Mouse (Mus musculus) layer of hippocampus, adult 9-11 months (tissue): ENCODE measurements at regions not wholly inside any gene's neighbourhood (a gene's known extent, or its start where the extent isn't known, plus 50 kb on each side); places are given as distances from the start of the nearest gene placed in this dataset.
"Not testable (repeated sequence)": the region's sequence is repeated elsewhere in the genome, so short reads cannot be mapped to it uniquely, and the experiment has no call there.

ENCODE experiments used
- DNase-seq: peaks from one replicate; pipeline ENCODE4 v3.0.0; 2022

- no peak for DNase-seq
Observed at GRCm38 (mm10) chr13:103613333-103613725, 161.1 kb downstream of the Srek1 start.

GRCm38 (mm10) chr13:103612720-103613332, 161.6 kb downstream of the Srek1 start:
- no peak for DNase-seq

GRCm38 (mm10) chr13:103602302-103602701, 172.1 kb downstream of the Srek1 start:
- DNase-seq, result no peak

GRCm38 (mm10) chr13:103592371-103592770, 182.0 kb downstream of the Srek1 start:
- no peak for DNase-seq

GRCm38 (mm10) chr13:103591874-103592273, 182.5 kb downstream of the Srek1 start:
- no peak for DNase-seq

- not testable (repeated sequence) for DNase-seq
Observed at GRCm38 (mm10) chr13:103591381-103591780, 183.0 kb downstream of the Srek1 start.

- DNase-seq, result no peak
Observed at GRCm38 (mm10) chr13:103589646-103590045, 184.8 kb downstream of the Srek1 start.

GRCm38 (mm10) chr13:103576856-103577255, 197.6 kb downstream of the Srek1 start:
- no peak for DNase-seq

GRCm38 (mm10) chr13:103564715-103565114, 209.7 kb downstream of the Srek1 start:
- no peak for DNase-seq

- DNase-seq, result no peak
Observed at GRCm38 (mm10) chr13:103561795-103562705, 212.4 kb downstream of the Srek1 start.

GRCm38 (mm10) chr13:103558915-103559314, 215.5 kb downstream of the Srek1 start:
- no peak for DNase-seq

GRCm38 (mm10) chr13:103539577-103539976, 205.3 kb upstream of the Mast4 start:
- no peak for DNase-seq

GRCm38 (mm10) chr13:103513825-103514224, 179.5 kb upstream of the Mast4 start:
- DNase-seq, result no peak

GRCm38 (mm10) chr13:103512476-103512875, 178.2 kb upstream of the Mast4 start:
- DNase-seq, result peak; percentile 6

GRCm38 (mm10) chr13:103504987-103505386, 170.7 kb upstream of the Mast4 start:
- no peak for DNase-seq

- DNase-seq, result no peak
Observed at GRCm38 (mm10) chr13:103499376-103499775, 165.1 kb upstream of the Mast4 start.

GRCm38 (mm10) chr13:103494371-103494770, 160.1 kb upstream of the Mast4 start:
- no peak for DNase-seq

- DNase-seq, result no peak
Observed at GRCm38 (mm10) chr13:103493567-103493966, 159.3 kb upstream of the Mast4 start.

GRCm38 (mm10) chr13:103490049-103490448, 155.8 kb upstream of the Mast4 start:
- DNase-seq, result no peak

- no peak for DNase-seq
Observed at GRCm38 (mm10) chr13:103484092-103484491, 149.8 kb upstream of the Mast4 start.

GRCm38 (mm10) chr13:103483392-103483791, 149.1 kb upstream of the Mast4 start:
- no peak for DNase-seq

GRCm38 (mm10) chr13:103476328-103476727, 142.0 kb upstream of the Mast4 start:
- no peak for DNase-seq

GRCm38 (mm10) chr13:103472216-103472615, 137.9 kb upstream of the Mast4 start:
- no peak for DNase-seq

GRCm38 (mm10) chr13:103470141-103470540, 135.8 kb upstream of the Mast4 start:
- DNase-seq, result peak; percentile 2
